Mouse (Mus musculus) CH12.LX (cell line): ENCODE results near the gene Fermt2. TPM values are rescaled to one million over a fixed set of nuclear protein-coding genes. Genes with fewer than 3 reads are reported as not detected.

Experiments
- DNase-seq: peaks from one replicate; pipeline ENCODE4 v3.0.0-alpha.2; 2013; ENCODE audit errors: extremely low read depth
- H3K27ac ChIP-seq: 2 replicates; pipeline ENCODE4 v1.5.1; 2012; ENCODE audit warnings: low read depth, mild to moderate bottlenecking, control low read depth, moderate library complexity; ENCODE audit not compliant: insufficient read depth
- H3K27me3 ChIP-seq: replicated peaks from 2 replicates; pipeline ENCODE3; 2012; ENCODE audit warnings: inconsistent platforms
- H3K36me3 ChIP-seq, 2 experiments: replicated peaks in 1 of 2; 2 replicates each; pipeline versions ENCODE3 to v1.6.1; 2012; ENCODE audit warnings: inconsistent platforms in 1 of 2, low read length in 1 of 2, mild to moderate bottlenecking in 1 of 2, mixed read lengths in 1 of 2, moderate library complexity in 1 of 2; ENCODE audit not compliant: control insufficient read depth in 1 of 2, insufficient read depth in 1 of 2
- H3K4me1 ChIP-seq, 2 experiments: 2 replicates each; pipeline ENCODE4 v1.6.1; 2012; ENCODE audit warnings: inconsistent platforms in 1 of 2, moderate library complexity in 1 of 2; ENCODE audit not compliant: insufficient read depth in 2 of 2, control insufficient read depth in 1 of 2
- H3K4me2 ChIP-seq: 2 replicates; pipeline ENCODE4 v1.6.1; 2012; ENCODE audit warnings: low read depth, mild to moderate bottlenecking, control low read depth; ENCODE audit not compliant: poor library complexity, insufficient read depth, severe bottlenecking
- H3K4me3 ChIP-seq, 3 experiments: fragments of 150-350 bp in 1 of 3; sonication (generic) in 1 of 3; replicated peaks in 1 of 3; 2 replicates each; pipeline versions ENCODE3 to v1.5.1; 2011 to 2012; ENCODE audit warnings: low read depth in 2 of 3, low read length in 2 of 3, mild to moderate bottlenecking in 2 of 3, moderate library complexity in 2 of 3, control low read depth in 1 of 3, improper control_type of control experiment in 1 of 3, inconsistent platforms in 1 of 3, mixed read lengths in 1 of 3; ENCODE audit not compliant: poor library complexity in 1 of 3
- H3K79me2 ChIP-seq: replicated peaks from 2 replicates; pipeline ENCODE4 v1.6.1; 2012; ENCODE audit warnings: mild to moderate bottlenecking, moderate library complexity; ENCODE audit not compliant: control insufficient read depth, poor library complexity, insufficient read depth, severe bottlenecking; ENCODE audit errors: extremely low read depth
- H3K9ac ChIP-seq: 2 replicates; pipeline ENCODE4 v1.6.1; 2012; ENCODE audit warnings: low read depth, mild to moderate bottlenecking, control low read depth, moderate library complexity; ENCODE audit not compliant: insufficient read depth
- H3K9me3 ChIP-seq: replicated peaks from 2 replicates; pipeline ENCODE3; 2012; ENCODE audit warnings: low read length, inconsistent platforms, mixed read lengths
- BHLHE40 ChIP-seq: IDR thresholded peaks from 2 replicates; pipeline ENCODE4 v1.6.1; 2011; ENCODE audit warnings: mild to moderate bottlenecking, low read depth, low read length, improper control_type of control experiment
- CHD2 ChIP-seq: IDR thresholded peaks from 2 replicates; pipeline ENCODE4 v1.6.1; 2011; ENCODE audit warnings: low read length, improper control_type of control experiment
- E2F4 ChIP-seq: IDR thresholded peaks from 2 replicates; pipeline ENCODE4 v1.6.1; 2011; ENCODE audit warnings: low read depth, low read length, improper control_type of control experiment; ENCODE audit not compliant: insufficient replicate concordance
- ELF1 ChIP-seq: IDR thresholded peaks from 2 replicates; pipeline ENCODE4 v1.6.1; 2014; ENCODE audit warnings: low read depth, mild to moderate bottlenecking, inconsistent platforms, low read length, improper control_type of control experiment
- EP300 ChIP-seq: IDR thresholded peaks from 2 replicates; pipeline ENCODE4 v1.6.1; 2011; ENCODE audit warnings: low read length, improper control_type of control experiment
- ETS1 ChIP-seq: conservative IDR thresholded peaks from 2 replicates; pipeline ENCODE4 v1.6.1; 2012; ENCODE audit warnings: low read depth, mild to moderate bottlenecking, inconsistent platforms, low read length, improper control_type of control experiment, moderate library complexity
- GABPA ChIP-seq: IDR thresholded peaks from 2 replicates; pipeline ENCODE4 v1.6.1; 2012; ENCODE audit warnings: low read depth, low read length, improper control_type of control experiment, inconsistent platforms; ENCODE audit not compliant: insufficient replicate concordance
- HCFC1 ChIP-seq: IDR thresholded peaks from 2 replicates; pipeline ENCODE4 v1.6.1; 2012; ENCODE audit warnings: low read depth, mild to moderate bottlenecking, inconsistent platforms, low read length, improper control_type of control experiment
- IRF4 ChIP-seq: IDR thresholded peaks from 2 replicates; pipeline ENCODE4 v1.6.1; 2014; ENCODE audit warnings: low read depth, mild to moderate bottlenecking, inconsistent platforms, low read length, improper control_type of control experiment
- JUN ChIP-seq: IDR thresholded peaks from 2 replicates; pipeline ENCODE4 v1.6.1; 2011; ENCODE audit warnings: low read depth, mild to moderate bottlenecking, low read length, improper control_type of control experiment, moderate library complexity; ENCODE audit not compliant: insufficient read depth
- JUND ChIP-seq: conservative IDR thresholded peaks from 2 replicates; pipeline ENCODE4 v1.6.1; 2011; ENCODE audit warnings: low read depth, low read length, improper control_type of control experiment
- MAX ChIP-seq: IDR thresholded peaks from 2 replicates; pipeline ENCODE4 v1.6.1; 2011; ENCODE audit warnings: low read length, improper control_type of control experiment
- MAZ ChIP-seq: IDR thresholded peaks from 2 replicates; pipeline ENCODE4 v1.6.1; 2012; ENCODE audit warnings: low read depth, mild to moderate bottlenecking, inconsistent platforms, low read length, improper control_type of control experiment, moderate library complexity
- MEF2A ChIP-seq: IDR thresholded peaks from 2 replicates; pipeline ENCODE4 v1.6.1; 2014; ENCODE audit warnings: low read depth, mild to moderate bottlenecking, inconsistent platforms, low read length, improper control_type of control experiment, borderline replicate concordance
- MXI1 ChIP-seq: IDR thresholded peaks from 2 replicates; pipeline ENCODE4 v1.6.1; 2011; ENCODE audit warnings: mild to moderate bottlenecking, low read depth, low read length, improper control_type of control experiment
- MYC ChIP-seq: IDR thresholded peaks from 2 replicates; pipeline ENCODE4 v1.6.1; 2011; ENCODE audit warnings: low read depth, mild to moderate bottlenecking, improper control_type of control experiment, low read length
- NELFE ChIP-seq: IDR thresholded peaks from 2 replicates; pipeline ENCODE4 v1.6.1; 2011; ENCODE audit warnings: low read depth, low read length, improper control_type of control experiment
- POLR2A ChIP-seq: IDR thresholded peaks from 2 replicates; pipeline ENCODE4 v1.6.1; 2011; ENCODE audit warnings: low read depth, mild to moderate bottlenecking, improper control_type of control experiment, low read length
- POLR2AphosphoS2 ChIP-seq: IDR thresholded peaks from 2 replicates; pipeline ENCODE4 v1.6.1; 2011; ENCODE audit warnings: low read depth, low read length, improper control_type of control experiment
- SIN3A ChIP-seq: IDR thresholded peaks from 2 replicates; pipeline ENCODE4 v1.6.1; 2012; ENCODE audit warnings: low read length, improper control_type of control experiment, inconsistent platforms
- TCF12 ChIP-seq: IDR thresholded peaks from 2 replicates; pipeline ENCODE4 v1.6.1; 2014; ENCODE audit warnings: low read depth, mild to moderate bottlenecking, inconsistent platforms, low read length, improper control_type of control experiment
- UBTF ChIP-seq: IDR thresholded peaks from 2 replicates; pipeline ENCODE4 v1.6.1; 2012; ENCODE audit warnings: low read depth, mild to moderate bottlenecking, inconsistent platforms, low read length, improper control_type of control experiment, moderate library complexity
- ZC3H11A ChIP-seq: IDR thresholded peaks from 2 replicates; pipeline ENCODE4 v1.6.1; 2012; ENCODE audit warnings: low read depth, mild to moderate bottlenecking, inconsistent platforms, low read length, improper control_type of control experiment
- ZKSCAN1 ChIP-seq: IDR thresholded peaks from 2 replicates; pipeline ENCODE4 v1.6.1; 2012; ENCODE audit warnings: low read depth, inconsistent platforms, low read length, improper control_type of control experiment, borderline replicate concordance
- ZNF384 ChIP-seq: IDR thresholded peaks from 2 replicates; pipeline ENCODE4 v1.6.1; 2012; ENCODE audit warnings: low read depth, low read length, improper control_type of control experiment, inconsistent platforms
- dilution Hi-C: fragments of 300-500 bp; cut with MboI; formaldehyde crosslinking; loops from 2 replicates; pipeline ENCODE4 v1.14.3; 2020; ENCODE audit warnings: low sequenced_read_pairs; ENCODE audit not compliant: extremely low pct_unique_long_range_greater_than_20kb, extremely low pct_ligation_motif_present
- in situ Hi-C: fragments of 300-500 bp; cut with MboI; formaldehyde crosslinking; loops from 3 replicates; pipeline ENCODE4 v1.14.3; 2019; ENCODE audit warnings: low sequenced_read_pairs, low pct_ligation_motif_present, low pct_unique_long_range_greater_than_20kb, mixed read lengths
- polyA plus RNA-seq: library from polyadenylated mRNA; unstranded; fragments of >175 nt; gene quantifications from 2 replicates; pipeline ENCODE4 v1.2.1, GENCODE M21; 2012; ENCODE audit warnings: low read depth; ENCODE audit not compliant: insufficient read length
- total RNA-seq, 2 experiments: library from RNA; depleted of rRNA; stranded (reverse); fragments of 300-350 nt in 1 of 2; fragments of >200 nt in 1 of 2; gene quantifications; 2 replicates each; pipeline ENCODE4 v1.2.3; 2012 to 2014

Gene Fermt2
- total and polyA plus RNA-seq, 3 experiments: 0.41 TPM; not detected in 2

DNA sequence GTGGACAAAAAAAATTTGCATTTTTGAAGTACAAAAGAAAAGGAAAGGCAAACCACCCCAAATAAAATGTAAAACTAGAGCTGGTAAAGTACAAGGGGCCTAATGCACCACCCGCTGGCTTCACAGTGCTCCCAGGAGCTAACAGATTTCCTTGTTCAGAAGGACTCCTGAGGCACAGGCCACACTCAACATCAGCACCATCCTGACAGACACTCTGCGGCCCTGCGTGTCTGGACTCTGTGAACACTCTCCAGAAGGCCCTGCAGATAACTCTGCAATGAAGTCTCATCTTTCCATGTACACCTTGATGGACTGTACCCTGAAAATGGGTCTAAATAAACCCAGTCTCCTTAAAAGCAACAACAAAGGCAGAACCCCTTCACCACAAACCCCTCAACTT is 22.5 kb downstream of the Fermt2 start:
- Histone ChIP-seq H3K27ac (no peak overlapping the region), H3K4me3 (no peak overlapping the region), H3K79me2 (no peaks in the 10 kb centered on the region), H3K9ac (no peak overlapping the region), H3K9me3 (no peaks in the 10 kb centered on the region), H3K4me1 (0 out of 4 replicates have a peak, but pooled peaks cover 0 to 3% of the 10 kb centered on the region in 2 experiments), H3K27me3 (no peaks in the 10 kb centered on the region), H3K4me2 (no peak overlapping the region), H3K36me3 (no peaks in the 10 kb centered on the region)
- in situ Hi-C loops: no loop called here
- dilution Hi-C loops: no loop called here
- TF ChIP-seq NELFE (no peak), MAZ (no peak), HCFC1 (no peak), ZC3H11A (no peak), MYC (no peak), GABPA (no peak), ZKSCAN1 (no peak), UBTF (no peak), BHLHE40 (no peak)
- no peak for DNase-seq

DNA sequence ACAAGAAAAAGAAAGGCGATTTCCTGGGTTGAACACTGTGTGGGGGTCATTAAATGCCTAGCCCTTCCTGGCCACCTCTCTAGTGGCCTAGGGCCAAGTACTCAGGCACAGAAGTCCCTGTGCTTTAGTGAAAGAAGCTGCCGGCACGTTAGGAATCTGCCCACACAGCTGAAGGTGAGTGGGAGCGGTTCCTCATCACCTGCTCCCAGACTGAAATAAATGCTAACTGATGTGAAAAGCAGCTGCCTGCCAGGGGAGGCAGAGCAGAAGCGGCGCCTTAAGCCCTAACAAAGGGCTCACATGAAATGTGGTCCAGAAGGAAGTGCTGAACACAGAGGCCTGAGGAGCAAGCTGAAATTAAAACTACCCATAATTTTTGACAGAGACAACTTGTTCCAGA is 22.9 kb downstream of the Fermt2 start:
- H3K4me1 ChIP-seq: 0 out of 4 replicates have a peak, but pooled peaks cover 0 to 3% of the 10 kb centered on the region in 2 experiments
- H3K79me2 ChIP-seq: no peaks in the 10 kb centered on the region
- H3K27me3 ChIP-seq: no peaks in the 10 kb centered on the region
- no peak for DNase-seq
- no peaks in the 10 kb centered on the region for H3K36me3 ChIP-seq
- no peak overlapping the region for H3K4me3 ChIP-seq
- no peak overlapping the region for H3K4me2 ChIP-seq
- TF ChIP-seq JUND (no peak), GABPA (no peak)
- in situ Hi-C loops (no loop called here), dilution Hi-C loops (no loop called here)
- H3K9me3 ChIP-seq: no peaks in the 10 kb centered on the region
- no peak overlapping the region for H3K9ac ChIP-seq
- no peak overlapping the region for H3K27ac ChIP-seq

DNA sequence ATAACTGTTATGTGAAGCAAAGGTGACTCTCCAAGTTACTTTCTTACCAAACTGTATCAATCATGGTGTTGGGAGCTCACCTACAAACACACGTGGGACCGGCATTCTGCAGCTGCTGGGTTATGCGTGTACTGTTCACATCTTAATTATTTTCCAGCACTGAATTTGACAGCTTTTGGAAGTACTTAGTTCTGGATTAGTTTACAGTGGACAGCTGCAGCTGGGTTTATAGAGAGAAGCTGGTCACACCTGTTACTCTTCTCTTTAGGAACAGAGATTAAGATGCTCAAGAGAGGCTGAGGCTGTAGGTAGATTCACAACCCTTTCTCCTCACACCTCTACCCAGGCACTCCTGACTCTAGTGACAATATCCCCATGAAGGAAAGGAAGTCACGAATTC is 23.8 kb downstream of the Fermt2 start:
- no peaks in the 10 kb centered on the region for H3K79me2 ChIP-seq
- in situ Hi-C loops: no loop called here
- no peak overlapping the region for H3K4me3 ChIP-seq
- H3K9me3 ChIP-seq: no peaks in the 10 kb centered on the region
- no peak for DNase-seq
- H3K4me1 ChIP-seq: 0 out of 4 replicates have a peak, but pooled peaks cover 0 to 3% of the 10 kb centered on the region in 2 experiments
- H3K27ac ChIP-seq: no peak overlapping the region
- dilution Hi-C loops: no loop called here
- TF ChIP-seq POLR2A (no peak), MYC (no peak), TCF12 (no peak), E2F4 (no peak), EP300 (no peak), GABPA (no peak), MAX (no peak), IRF4 (no peak), MEF2A (no peak), ETS1 (no peak), POLR2AphosphoS2 (no peak), JUN (no peak), SIN3A (no peak), ELF1 (no peak), NELFE (no peak), MAZ (no peak), CHD2 (no peak), MXI1 (no peak), ZNF384 (no peak)
- no peak overlapping the region for H3K4me2 ChIP-seq
- H3K36me3 ChIP-seq: no peaks in the 10 kb centered on the region
- no peak overlapping the region for H3K9ac ChIP-seq
- no peaks in the 10 kb centered on the region for H3K27me3 ChIP-seq
